Mouse (Mus musculus): ENCODE data around the gene Fuz.

DNA sequence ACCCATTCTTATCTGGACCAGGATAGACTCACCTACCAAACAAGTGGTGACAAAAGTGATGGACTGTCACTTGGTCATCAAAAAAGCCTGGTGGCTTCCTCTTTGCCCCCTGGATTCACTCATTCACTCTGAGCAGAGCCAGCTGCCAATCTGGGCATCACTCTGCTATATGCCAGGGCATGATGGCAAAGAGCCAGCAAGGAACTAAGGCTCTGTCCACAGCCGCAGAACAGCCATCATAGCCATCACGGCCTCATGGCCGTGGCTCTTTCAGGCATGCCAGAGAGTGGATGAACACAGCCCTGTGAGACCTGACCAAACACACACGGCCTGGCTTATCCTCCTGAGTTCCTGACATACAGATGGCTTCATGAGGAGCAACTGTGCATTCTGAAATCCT, 5.1 kb upstream of the Fuz start:
- no peak for TF ChIP-seq POLR2A (IDR thresholded peaks at IDR 0.05; ENCODE audit: low read depth, low read length)
- no peak for TF ChIP-seq CTCF (IDR thresholded peaks at IDR 0.05; ENCODE audit: extremely low read depth, insufficient read length, insufficient replicate concordance, low read depth, low read length)
